Mouse (Mus musculus): ENCODE measurements at regions not wholly inside any gene's neighbourhood (a gene's known extent, or its start where the extent isn't known, plus 50 kb on each side); places are given as distances from the start of the nearest gene placed in this dataset.

- DNase-seq (ENCODE audit: low spot score): no peak
These were observed 231.4 kb upstream of the Frg1 start for GRCm38 (mm10) chr8:41648276-41648675.

- no peak for DNase-seq (ENCODE audit: low spot score)
These were observed 227.8 kb upstream of the Frg1 start for GRCm38 (mm10) chr8:41644626-41645025.

- DNase-seq (ENCODE audit: low spot score): no peak
These were observed 207.0 kb upstream of the Frg1 start for GRCm38 (mm10) chr8:41623841-41624240.

GRCm38 (mm10) chr8:41600255-41600654, 183.4 kb upstream of the Frg1 start:
- no peak for DNase-seq (ENCODE audit: low spot score)

- no peak for DNase-seq (ENCODE audit: low spot score)
These were observed 177.6 kb upstream of the Frg1 start for GRCm38 (mm10) chr8:41594446-41594845.

- no peak for DNase-seq (ENCODE audit: low spot score)
These were observed 176.8 kb upstream of the Frg1 start for GRCm38 (mm10) chr8:41593666-41594042.

GRCm38 (mm10) chr8:41592741-41593665, 176.1 kb upstream of the Frg1 start:
- no peak for DNase-seq (ENCODE audit: low spot score)

- DNase-seq (ENCODE audit: low spot score): no peak
These were observed 175.3 kb upstream of the Frg1 start for GRCm38 (mm10) chr8:41592174-41592573.

- DNase-seq (ENCODE audit: low spot score): no peak
These were observed 171.3 kb upstream of the Frg1 start for GRCm38 (mm10) chr8:41588157-41588556.

- peak; percentile 35 for DNase-seq (ENCODE audit: low spot score)
These were observed 156.4 kb upstream of the Frg1 start for GRCm38 (mm10) chr8:41573027-41573885.

GRCm38 (mm10) chr8:41570566-41570965, 153.7 kb upstream of the Frg1 start:
- no peak for DNase-seq (ENCODE audit: low spot score)

GRCm38 (mm10) chr8:41561995-41562394, 145.1 kb upstream of the Frg1 start:
- no peak for DNase-seq (ENCODE audit: low spot score)

GRCm38 (mm10) chr8:41556819-41557218, 139.9 kb upstream of the Frg1 start:
- DNase-seq (ENCODE audit: low spot score): no peak

GRCm38 (mm10) chr8:41552747-41553534, 136.1 kb upstream of the Frg1 start:
- no peak for DNase-seq (ENCODE audit: low spot score)

- DNase-seq (ENCODE audit: low spot score): no peak
These were observed 135.1 kb upstream of the Frg1 start for GRCm38 (mm10) chr8:41551925-41552414.

GRCm38 (mm10) chr8:41550095-41550420, 133.2 kb upstream of the Frg1 start:
- DNase-seq (ENCODE audit: low spot score): no peak

GRCm38 (mm10) chr8:41549220-41550094, 132.6 kb upstream of the Frg1 start:
- DNase-seq (ENCODE audit: low spot score): no peak

GRCm38 (mm10) chr8:41547730-41548368, 131.0 kb upstream of the Frg1 start:
- no peak for DNase-seq (ENCODE audit: low spot score)

GRCm38 (mm10) chr8:41532212-41532611, 115.3 kb upstream of the Frg1 start:
- no peak for DNase-seq (ENCODE audit: low spot score)

GRCm38 (mm10) chr8:41529581-41529980, 112.7 kb upstream of the Frg1 start:
- DNase-seq (ENCODE audit: low spot score): no peak

GRCm38 (mm10) chr8:41526283-41526682, 109.4 kb upstream of the Frg1 start:
- no peak for DNase-seq (ENCODE audit: low spot score)
